Mouse (Mus musculus): ENCODE data around the gene Ttc17.

DNA sequence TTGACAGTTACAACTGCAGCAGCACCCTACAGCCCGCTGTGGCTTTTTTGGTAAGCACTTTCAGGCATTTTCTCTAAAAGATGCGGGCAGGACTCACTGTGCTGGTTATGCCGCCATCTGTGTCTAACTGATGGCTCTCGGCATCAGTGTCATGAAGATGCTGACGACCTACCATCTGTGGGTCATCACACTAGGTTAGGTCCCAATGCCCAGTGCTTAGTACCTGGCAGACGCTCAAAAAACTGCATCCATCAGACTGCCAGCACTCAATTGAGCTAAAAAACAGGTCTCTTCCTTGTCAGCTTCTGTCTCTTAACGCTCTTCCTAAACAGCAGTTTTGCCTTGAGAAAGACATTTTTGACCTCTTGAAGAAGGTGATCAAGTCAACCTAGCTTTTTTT, 29.0 kb upstream of the Ttc17 start:
- TF ChIP-seq CTCF (conservative IDR thresholded peaks at IDR 0.05; ENCODE audit: low read length): no peak
- TF ChIP-seq NANOG (IDR thresholded peaks at IDR 0.05; ENCODE audit: borderline replicate concordance, low read length): no peak
